Mouse (Mus musculus) heart, embryonic 11.5 days (tissue): Measurements from ENCODE around the gene Mta3. TPM values are rescaled to one million over a fixed set of nuclear protein-coding genes. Genes with fewer than 3 reads are reported as not detected.
"Not testable (repeated sequence)": the region's sequence is repeated elsewhere in the genome, so short reads cannot be mapped to it uniquely, and the experiment has no call there.

Experiments used
- ATAC-seq: fragments of 200-750 bp; cut with Nextera tagmentation; replicated peaks from 2 replicates; pipeline ENCODE4 v1.8.0; 2017; ENCODE audit warnings: moderate library complexity; ENCODE audit not compliant: insufficient number of reproducible peaks, low FRiP score, low TSS enrichment
- H3K27ac ChIP-seq: fragments of 300-500 bp; sonication (generic); 2 replicates; pipeline ENCODE4 v1.5.1; 2014; ENCODE audit warnings: mild to moderate bottlenecking, low read depth, low read length
- H3K27me3 ChIP-seq: fragments of 300-500 bp; sonication (generic); 2 replicates; pipeline ENCODE4 v1.6.1; 2014; ENCODE audit warnings: mild to moderate bottlenecking, low read length, mixed read lengths; ENCODE audit not compliant: control insufficient read depth, insufficient read depth
- H3K36me3 ChIP-seq: fragments of 300-500 bp; sonication (generic); 2 replicates; pipeline ENCODE4 v1.6.1; 2014; ENCODE audit warnings: mild to moderate bottlenecking, low read length, moderate library complexity, mixed read lengths; ENCODE audit not compliant: control insufficient read depth, insufficient read depth
- H3K4me1 ChIP-seq: fragments of 300-500 bp; sonication (generic); 2 replicates; pipeline ENCODE4 v1.6.1; 2014; ENCODE audit warnings: low read length; ENCODE audit not compliant: control insufficient read depth, insufficient read depth
- H3K4me2 ChIP-seq: fragments of 300-500 bp; sonication (generic); 2 replicates; pipeline ENCODE4 v1.6.1; 2014; ENCODE audit warnings: mild to moderate bottlenecking, moderate library complexity
- H3K4me3 ChIP-seq: fragments of 300-500 bp; sonication (generic); 2 replicates; pipeline ENCODE4 v1.5.1; 2014; ENCODE audit warnings: low read depth, low read length
- H3K9ac ChIP-seq: fragments of 300-500 bp; sonication (generic); 2 replicates; pipeline ENCODE4 v1.6.1; 2014; ENCODE audit warnings: mild to moderate bottlenecking, low read depth, low read length, moderate library complexity
- H3K9me3 ChIP-seq: fragments of 300-500 bp; sonication (generic); replicated peaks from 2 replicates; pipeline ENCODE4 v1.6.1; 2016; ENCODE audit warnings: low read length; ENCODE audit not compliant: control insufficient read depth
- WGBS: fragments of 180-500 bp; shearing (Covaris S2); extraction: QIAGEN DNeasy Blood & Tissue Kit; methylation state at CpG from one replicate; pipeline ENCODE4 v1.1.7; 2014; ENCODE audit not compliant: insufficient replicate concordance; 5-methylcytosine and 5-hydroxymethylcytosine counted together
- polyA plus RNA-seq: library from polyadenylated mRNA; unstranded; fragments of >200 nt; fragmentation: Nextera tagmentation; extraction: Ambion mirVana; gene quantifications from 2 replicates; pipeline ENCODE4 v1.2.1, GENCODE M21; 2014

The Mta3 gene
- polyA plus RNA-seq, 1 experiment from 2014 or later, result 48.6 TPM

DNA sequence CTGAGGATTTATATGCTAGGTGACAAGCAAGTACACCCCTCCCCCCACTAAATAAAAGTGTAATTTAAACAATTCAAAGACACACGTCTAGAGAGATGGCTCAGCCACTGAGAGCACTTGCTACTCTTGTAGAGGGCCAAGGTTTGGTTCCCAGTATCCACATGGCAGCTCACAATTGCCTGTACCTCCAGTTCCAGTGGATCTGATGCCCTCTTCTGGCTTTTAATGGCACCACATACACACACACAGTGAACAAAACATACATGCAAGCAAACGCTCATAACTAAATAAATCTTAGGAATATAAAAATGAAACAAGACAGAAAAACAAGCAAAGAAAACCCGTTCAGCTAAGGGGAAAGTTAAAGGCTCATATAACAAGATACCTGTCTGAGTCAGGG lies 147.9 kb downstream of the Mta3 start:
- no peaks in the 10 kb centered on the region for H3K27me3 ChIP-seq
- WGBS, result 44% methylated on average over 3 of the region's 3 CpGs
- H3K4me3 ChIP-seq, result no peak overlapping the region
- H3K9me3 ChIP-seq, result no peaks in the 10 kb centered on the region
- no peak for ATAC-seq
- 0 out of 2 replicates have a peak overlapping the region, but pooled peaks have one; percentile 23 for H3K4me2 ChIP-seq
- peaks cover 3% of the 10 kb centered on the region; the same call in 1 of the 2 replicates for H3K4me1 ChIP-seq
- H3K36me3 ChIP-seq, result no peaks in the 10 kb centered on the region
- no peak overlapping the region for H3K9ac ChIP-seq
- H3K27ac ChIP-seq, result no peak overlapping the region

GRCm38 (mm10) chr17:83854284-83854918 lies 148.4 kb downstream of the Mta3 start:
- WGBS, result 46% methylated on average over 12 of the region's 12 CpGs
- peak; percentile 79 for ATAC-seq
- H3K4me2 ChIP-seq, result 0 out of 2 replicates have a peak overlapping the region, but pooled peaks have one; percentile 23
- H3K36me3 ChIP-seq, result no peaks in the 10 kb centered on the region
- H3K9ac ChIP-seq, result no peak overlapping the region
- no peak overlapping the region for H3K4me3 ChIP-seq
- no peak overlapping the region for H3K27ac ChIP-seq
- H3K27me3 ChIP-seq, result no peaks in the 10 kb centered on the region
- no peaks in the 10 kb centered on the region for H3K9me3 ChIP-seq
- H3K4me1 ChIP-seq, result peaks cover 3% of the 10 kb centered on the region; the same call in 1 of the 2 replicates

DNA sequence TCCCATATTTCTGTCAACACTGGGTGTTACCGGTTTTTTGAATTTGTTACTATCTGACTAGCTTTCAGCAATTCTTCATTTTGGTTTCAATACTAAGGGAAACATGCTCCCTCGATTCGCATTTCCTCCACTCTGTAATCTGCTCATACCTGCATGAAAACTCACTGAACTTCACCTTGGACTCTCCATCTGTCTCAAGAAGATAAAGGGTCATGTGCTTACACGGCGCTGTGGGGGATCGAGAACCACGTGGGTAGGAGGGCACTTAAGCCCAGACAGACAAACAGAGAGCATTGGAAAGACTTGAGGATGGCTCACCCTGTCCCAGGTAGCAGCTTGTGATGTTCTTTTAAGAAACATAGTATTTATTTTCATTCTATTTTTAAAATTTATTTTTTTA lies 152.4 kb downstream of the Mta3 start:
- 73% methylated on average over 7 of the region's 7 CpGs for WGBS
- ATAC-seq, result peak; percentile 50; the same call in 1 of the 2 replicates
- H3K36me3 ChIP-seq, result no peaks in the 10 kb centered on the region
- H3K4me1 ChIP-seq, result no peaks in the 10 kb centered on the region
- no peak overlapping the region for H3K4me3 ChIP-seq
- no peak overlapping the region for H3K27ac ChIP-seq
- H3K4me2 ChIP-seq, result no peak overlapping the region
- no peaks in the 10 kb centered on the region for H3K27me3 ChIP-seq
- H3K9ac ChIP-seq, result no peak overlapping the region
- H3K9me3 ChIP-seq, result no peaks in the 10 kb centered on the region

DNA sequence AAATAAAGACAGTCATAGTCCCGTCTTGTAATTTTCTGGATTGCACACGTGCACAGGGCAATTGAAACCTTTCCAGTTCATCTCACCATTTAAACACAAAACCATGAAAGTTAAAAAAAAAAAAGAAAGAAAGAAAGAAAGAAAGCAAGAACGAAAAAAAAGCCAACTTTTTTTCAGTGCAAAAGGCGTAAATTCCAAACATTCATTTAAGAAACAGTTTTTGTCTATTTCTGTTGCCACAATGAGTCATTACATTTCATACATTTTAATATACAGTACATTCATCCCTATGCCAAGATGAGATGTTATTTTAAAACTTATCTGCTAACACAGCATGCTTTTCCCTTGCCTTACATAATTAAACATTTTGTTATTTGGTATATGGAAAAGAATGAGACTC lies 153.7 kb downstream of the Mta3 start:
- Histone ChIP-seq H3K9me3 (no peaks in the 10 kb centered on the region), H3K4me1 (no peaks in the 10 kb centered on the region), H3K4me3 (no peak overlapping the region), H3K9ac (no peak overlapping the region), H3K27ac (no peak overlapping the region), H3K36me3 (no peaks in the 10 kb centered on the region), H3K4me2 (no peak overlapping the region), H3K27me3 (no peaks in the 10 kb centered on the region)
- no peak for ATAC-seq
- 91% methylated on average over 4 of the region's 4 CpGs for WGBS

- H3K4me2 ChIP-seq, result no peak overlapping the region
- no peaks in the 10 kb centered on the region for H3K27me3 ChIP-seq
- ATAC-seq, result no peak
- 62% methylated on average over 7 of the region's 7 CpGs for WGBS
- no peak overlapping the region for H3K4me3 ChIP-seq
- H3K27ac ChIP-seq, result no peak overlapping the region
- H3K9ac ChIP-seq, result no peak overlapping the region
- no peaks in the 10 kb centered on the region for H3K36me3 ChIP-seq
- H3K9me3 ChIP-seq, result no peaks in the 10 kb centered on the region
- H3K4me1 ChIP-seq, result no peaks in the 10 kb centered on the region
Measured at GRCm38 (mm10) chr17:83860224-83860623, 154.3 kb downstream of the Mta3 start.

GRCm38 (mm10) chr17:83860968-83861367 lies 155.0 kb downstream of the Mta3 start:
- H3K4me1 ChIP-seq, H3K9ac ChIP-seq, H3K27me3 ChIP-seq, H3K36me3 ChIP-seq, H3K27ac ChIP-seq, ATAC-seq, H3K9me3 ChIP-seq: not testable (repeated sequence)
- peak overlapping the region; percentile 78 for H3K4me3 ChIP-seq
- peak overlapping the region; percentile 89 for H3K4me2 ChIP-seq
- WGBS, result 57% methylated on average over 8 of the region's 8 CpGs

GRCm38 (mm10) chr17:83861444-83862133 lies 155.6 kb downstream of the Mta3 start:
- Histone ChIP-seq H3K4me2 (peak overlapping the region; percentile 89), H3K36me3 (no peaks in the 10 kb centered on the region), H3K9ac (peak overlapping the region; percentile 89), H3K9me3 (no peaks in the 10 kb centered on the region), H3K27ac (peak overlapping the region; percentile 83), H3K4me3 (peak overlapping the region; percentile 78), H3K27me3 (no peaks in the 10 kb centered on the region), H3K4me1 (no peaks in the 10 kb centered on the region)
- peak; percentile 90 for ATAC-seq
- WGBS, result under 1% methylated on average over 60 of the region's 62 CpGs

DNA sequence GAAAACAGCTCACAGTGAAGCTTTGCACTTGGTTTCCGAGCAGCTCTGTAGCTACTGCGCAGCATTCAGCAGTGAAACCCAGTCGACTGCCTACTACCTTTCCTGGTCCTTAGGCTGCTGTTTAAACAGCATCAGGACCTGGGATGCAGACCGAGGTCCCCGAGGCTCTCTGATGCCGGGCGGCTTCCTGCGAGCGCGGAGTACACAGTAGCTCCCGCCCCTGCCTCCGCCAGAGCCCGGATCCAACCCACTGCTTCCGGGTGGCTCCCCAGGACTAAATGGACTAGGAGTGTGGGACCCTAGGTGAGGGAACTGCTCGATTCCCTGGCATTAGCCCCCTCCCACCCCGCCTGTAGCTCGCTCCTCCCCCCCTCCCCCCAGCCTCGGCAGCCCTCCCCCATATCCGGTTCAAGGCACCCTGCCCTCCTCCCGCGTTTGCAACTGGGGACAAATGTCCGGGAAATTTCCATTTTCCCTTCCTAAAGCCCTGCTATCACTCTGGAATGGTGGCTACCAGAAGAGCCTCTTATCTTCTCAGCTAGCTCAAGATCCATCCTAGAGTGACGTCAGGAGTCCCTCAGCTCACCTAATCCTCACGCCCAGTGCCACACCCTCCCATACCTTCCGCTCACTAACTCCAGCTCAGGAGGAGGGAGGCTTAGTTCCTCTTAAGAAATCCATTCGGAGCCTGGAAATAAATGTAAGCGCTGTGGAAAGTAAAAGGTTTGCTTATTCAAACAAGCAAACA lies 156.3 kb downstream of the Mta3 start:
- Histone ChIP-seq H3K27ac (peak overlapping the region; percentile 79), H3K36me3 (no peaks in the 10 kb centered on the region), H3K4me2 (peak overlapping the region; percentile 89), H3K4me1 (no peaks in the 10 kb centered on the region), H3K9ac (peak overlapping the region; percentile 89), H3K9me3 (no peaks in the 10 kb centered on the region), H3K4me3 (peak overlapping the region; percentile 78), H3K27me3 (no peaks in the 10 kb centered on the region)
- peak; percentile 41 for ATAC-seq
- WGBS, result under 1% methylated on average over 25 of the region's 27 CpGs
